Mouse (Mus musculus) olfactory bulb, adult 2 months (tissue): Measurements from ENCODE around the gene Pgrmc2.

Source experiments
- CTCF ChIP-seq: fragments of 200-500 bp; IDR thresholded peaks from 2 replicates; pipeline ENCODE4 v1.5.1; 2012; ENCODE audit warnings: low read depth, mild to moderate bottlenecking, low read length, moderate library complexity; ENCODE audit not compliant: insufficient read depth
- POLR2A ChIP-seq: fragments of 200-500 bp; IDR thresholded peaks from 2 replicates; pipeline ENCODE4 v1.6.1; 2012; ENCODE audit warnings: mild to moderate bottlenecking, low read depth, low read length, moderate library complexity; ENCODE audit not compliant: insufficient read depth

GRCm38 (mm10) chr3:41070519-41070918, 12.3 kb downstream of the Pgrmc2 start:
- no peak for TF ChIP-seq POLR2A
- no peak for TF ChIP-seq CTCF
